Mouse (Mus musculus) left cerebral cortex, adult 11 months (tissue): ENCODE measurements at regions not wholly inside any gene's neighbourhood (a gene's known extent, or its start where the extent isn't known, plus 50 kb on each side); places are given as distances from the start of the nearest gene placed in this dataset.

Experiments used
- DNase-seq: peaks from one replicate; pipeline ENCODE4 v3.0.0; 2022; ENCODE audit warnings: low spot score

DNA sequence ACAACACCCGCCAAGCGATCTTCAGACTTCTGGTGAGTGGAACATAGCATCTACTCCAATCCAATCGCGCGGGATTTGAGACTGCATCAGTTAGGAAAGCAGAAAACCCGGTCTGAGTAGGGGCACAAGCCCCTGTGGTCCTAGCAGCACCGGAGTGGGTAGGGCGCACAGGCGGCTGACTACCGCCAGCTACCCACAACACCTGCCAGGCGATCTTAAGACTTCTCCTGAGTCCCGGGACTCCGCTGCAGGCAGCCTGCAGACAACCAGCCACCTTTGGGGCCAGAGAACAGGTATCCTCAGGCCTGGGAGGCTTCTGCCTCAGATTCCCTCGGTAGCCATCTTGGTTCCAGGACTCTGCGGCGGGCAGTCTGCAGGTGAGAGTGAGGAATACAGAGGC is 208.2 kb upstream of the Pdzrn3 start:
- DNase-seq, result no peak

DNA sequence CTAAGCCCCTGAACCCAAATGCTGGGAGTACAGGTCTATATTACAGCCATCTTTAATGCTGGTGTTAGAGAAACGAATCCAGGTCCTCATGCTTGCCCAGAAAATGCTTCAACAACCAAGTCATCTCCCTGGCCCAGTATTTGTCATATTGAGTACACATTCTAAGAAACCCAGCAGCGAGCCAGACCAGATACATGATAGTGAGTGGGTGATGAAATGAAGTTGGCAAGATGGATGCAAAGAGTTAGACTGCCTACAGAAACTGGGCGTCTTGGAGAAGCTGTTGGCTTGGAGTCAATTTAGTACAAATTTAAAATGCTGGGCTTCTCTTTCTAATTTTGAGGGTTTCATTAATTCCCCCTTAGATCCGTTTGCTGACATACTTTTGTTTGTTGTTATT is 203.1 kb upstream of the Pdzrn3 start:
- DNase-seq, result no peak

DNA sequence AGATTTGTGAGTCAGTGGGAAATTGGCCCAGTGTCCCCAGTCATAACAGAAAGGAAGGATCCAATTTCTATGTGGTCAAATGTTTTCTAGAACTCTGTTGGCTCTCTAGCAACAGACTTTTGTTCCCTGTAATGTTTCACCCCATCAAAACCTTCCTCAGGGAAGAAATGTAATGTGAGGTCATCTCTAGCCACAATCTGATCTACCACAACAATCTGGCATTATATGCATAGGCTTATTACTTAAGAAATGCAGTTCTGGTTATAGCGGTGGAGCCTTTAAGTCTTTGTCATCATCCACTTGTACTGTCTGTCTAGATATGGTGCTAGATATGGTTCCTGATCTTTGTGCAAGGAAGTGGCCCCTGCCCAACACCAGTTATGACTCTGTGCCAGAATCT is 178.4 kb upstream of the Pdzrn3 start:
- DNase-seq, result no peak

DNA sequence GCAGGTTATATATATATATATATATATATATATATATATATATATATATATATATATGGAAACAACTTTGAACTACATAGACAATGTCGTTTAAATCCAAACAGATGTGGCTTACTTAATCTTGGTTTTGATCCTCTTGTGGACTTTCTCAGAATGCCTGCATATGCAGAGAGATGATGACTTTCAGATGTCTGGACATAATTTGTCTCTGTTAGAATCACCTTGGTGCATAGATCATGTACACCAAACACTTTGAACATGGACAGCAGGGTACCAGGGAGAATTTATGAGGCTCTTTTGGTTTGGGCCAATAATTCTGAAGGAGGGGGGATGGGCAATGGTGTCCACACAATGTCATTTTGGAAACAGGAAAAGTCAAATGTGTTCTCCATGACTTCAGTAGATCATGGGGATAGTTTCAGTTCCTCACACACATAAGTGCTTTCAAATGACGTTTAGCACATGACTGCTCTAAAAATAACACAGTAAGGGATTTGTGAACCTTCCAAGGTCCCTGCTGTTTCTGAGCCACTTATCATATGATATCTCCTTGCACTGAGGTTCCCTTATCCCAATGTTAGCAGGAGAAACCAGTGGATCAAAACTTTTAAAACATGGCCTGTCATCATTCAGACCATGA is 177.4 kb upstream of the Pdzrn3 start:
- no peak for DNase-seq

DNA sequence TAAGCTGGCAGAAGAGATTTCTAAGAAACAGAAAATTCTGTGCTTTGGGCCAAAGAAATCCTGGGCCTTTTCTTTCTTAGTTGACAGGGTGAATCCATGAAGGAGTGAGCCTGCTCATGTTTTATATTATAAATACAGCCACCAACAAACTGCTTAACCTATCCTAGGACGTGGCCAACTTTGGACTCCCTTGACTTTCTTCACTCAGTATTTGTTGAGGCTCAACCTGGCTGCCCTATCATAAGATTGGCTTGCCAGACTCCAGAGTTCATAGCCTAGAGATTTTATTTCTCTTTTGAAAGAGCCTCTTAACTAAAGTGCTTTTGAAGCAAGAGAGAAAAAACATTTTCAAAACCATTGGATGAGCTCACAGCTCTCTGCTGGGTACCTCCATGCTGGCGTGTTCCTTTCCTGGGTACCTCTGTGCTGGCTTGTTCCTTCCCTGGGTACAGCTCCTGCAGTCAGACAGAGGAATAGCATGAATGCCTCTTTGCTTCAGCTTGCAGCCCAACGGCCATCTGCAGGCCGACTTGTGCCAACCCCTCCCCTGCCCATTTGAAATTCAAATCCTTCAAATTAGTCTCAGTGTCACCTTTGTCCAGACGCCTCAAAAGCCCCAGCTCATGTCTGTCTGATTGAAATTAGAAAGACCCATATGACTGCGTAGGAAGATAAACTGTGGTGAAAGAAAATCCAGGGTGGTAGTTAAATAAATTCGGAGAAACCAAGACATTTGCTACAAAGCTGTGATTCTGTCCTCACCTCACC is 173.0 kb upstream of the Pdzrn3 start:
- peak; percentile 62 for DNase-seq

DNA sequence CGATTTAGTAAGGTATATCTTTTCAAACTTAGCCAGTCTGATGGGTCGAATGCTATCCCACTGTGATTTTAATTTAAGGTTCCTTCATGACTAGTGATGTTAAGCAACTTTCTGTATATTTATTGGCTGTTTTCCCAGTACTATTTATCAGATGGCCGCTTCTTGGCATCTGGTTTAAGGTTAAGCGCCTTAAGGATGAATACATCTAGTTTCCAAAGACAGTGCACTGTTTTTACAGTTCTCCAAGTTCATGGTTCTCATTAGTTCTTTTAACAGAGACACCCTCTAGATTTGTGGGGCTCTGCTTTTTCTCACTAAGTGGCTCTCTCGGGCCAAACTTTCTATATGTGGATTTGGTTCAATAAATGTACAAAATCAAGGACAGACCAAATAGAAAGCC is 159.9 kb upstream of the Pdzrn3 start:
- DNase-seq, result no peak

DNA sequence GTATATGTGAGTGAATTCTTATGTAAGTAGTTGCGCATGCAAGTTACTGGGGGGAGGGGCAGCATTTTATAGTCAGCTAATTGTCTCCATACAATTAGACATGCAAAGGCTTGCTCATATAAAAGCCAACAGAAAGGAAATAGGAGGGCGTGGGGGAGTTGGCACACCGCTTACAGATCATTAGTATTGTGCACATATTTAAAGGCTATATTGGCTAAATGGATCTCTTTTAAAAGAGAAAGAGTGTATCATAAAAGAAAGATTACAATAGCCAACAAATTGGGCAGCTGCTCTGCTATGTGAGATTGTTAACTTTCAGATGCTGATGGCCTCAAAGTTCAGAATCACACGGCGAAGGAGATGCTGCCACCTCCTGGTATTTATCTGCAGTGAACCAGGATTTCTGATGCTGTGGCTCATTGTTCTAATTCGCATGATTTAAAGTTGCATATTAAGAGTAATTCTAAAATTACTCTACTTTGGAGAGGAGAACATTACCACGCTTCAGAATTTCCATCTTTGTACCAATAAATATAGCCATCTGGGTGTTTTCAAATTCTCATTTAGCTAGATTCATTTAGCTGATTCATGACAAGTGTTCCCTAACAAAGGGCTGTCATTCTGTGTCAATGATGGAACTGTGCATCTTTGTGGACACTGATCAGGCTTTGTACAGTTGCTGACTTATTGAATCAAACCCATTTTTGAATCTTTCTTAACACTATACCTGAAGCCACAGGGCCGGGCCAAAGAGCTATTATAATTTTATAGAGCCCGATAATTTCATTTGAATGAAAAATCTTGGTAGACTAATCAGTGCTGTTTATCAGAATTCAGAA is 156.7 kb upstream of the Pdzrn3 start:
- DNase-seq, result peak; percentile 30

DNA sequence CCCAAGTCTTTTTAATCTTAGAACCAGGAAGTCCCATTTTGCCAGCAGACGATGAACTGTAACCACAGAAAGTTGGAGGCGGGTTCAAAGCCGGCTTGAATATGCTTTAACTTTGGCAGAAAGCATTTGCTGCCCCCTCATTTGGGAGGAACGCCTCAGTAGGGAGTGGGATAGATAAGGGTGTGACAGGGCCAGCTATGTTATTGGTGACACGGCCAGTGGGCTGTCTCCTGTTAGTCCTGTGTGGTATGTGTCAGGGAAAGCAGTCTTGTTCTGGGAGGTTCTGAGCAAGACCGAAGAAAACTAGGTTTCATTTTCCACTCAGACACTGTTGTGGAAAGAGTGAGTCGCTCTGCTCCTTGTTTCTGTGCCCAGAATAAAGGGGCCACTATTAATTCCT is 154.7 kb upstream of the Pdzrn3 start:
- no peak for DNase-seq

DNA sequence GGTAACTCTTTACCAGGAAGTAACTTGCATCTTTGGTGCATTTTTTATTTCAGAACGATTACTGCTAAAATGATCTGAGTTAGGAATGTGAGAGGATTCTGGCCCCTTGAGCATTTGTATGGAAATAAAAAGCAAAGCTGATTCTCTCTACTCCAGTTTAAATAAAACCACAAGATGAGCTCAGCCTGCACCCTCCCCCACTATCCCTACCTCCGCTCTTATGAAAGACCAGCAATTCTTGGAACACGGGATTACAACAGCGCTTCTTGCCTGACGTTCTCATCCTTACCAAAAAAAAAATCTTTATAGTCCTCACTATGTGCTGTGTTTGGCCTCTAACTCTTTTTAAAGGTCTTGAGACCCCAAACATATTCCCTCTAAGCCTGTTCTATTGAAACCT is 154.2 kb upstream of the Pdzrn3 start:
- no peak for DNase-seq

DNA sequence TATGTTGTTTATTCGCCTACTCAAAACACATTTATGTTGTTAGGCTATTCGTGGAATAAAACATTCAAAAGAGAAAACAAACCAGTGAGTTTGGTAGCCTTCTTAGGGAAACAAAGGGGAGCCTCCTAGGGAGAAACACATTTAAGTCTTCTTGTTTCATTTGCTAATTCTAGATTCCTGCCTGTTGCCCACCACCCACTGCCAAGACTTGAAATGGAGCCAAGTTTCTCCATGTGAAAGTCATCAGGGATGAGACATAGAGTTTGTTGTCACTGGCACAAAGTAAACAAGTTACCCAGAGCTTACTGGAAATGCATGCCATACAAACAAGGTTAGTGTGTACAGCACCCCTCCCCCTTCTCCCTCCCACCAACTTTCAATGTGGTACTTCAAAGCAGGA is 147.4 kb upstream of the Pdzrn3 start:
- DNase-seq, result no peak

DNA sequence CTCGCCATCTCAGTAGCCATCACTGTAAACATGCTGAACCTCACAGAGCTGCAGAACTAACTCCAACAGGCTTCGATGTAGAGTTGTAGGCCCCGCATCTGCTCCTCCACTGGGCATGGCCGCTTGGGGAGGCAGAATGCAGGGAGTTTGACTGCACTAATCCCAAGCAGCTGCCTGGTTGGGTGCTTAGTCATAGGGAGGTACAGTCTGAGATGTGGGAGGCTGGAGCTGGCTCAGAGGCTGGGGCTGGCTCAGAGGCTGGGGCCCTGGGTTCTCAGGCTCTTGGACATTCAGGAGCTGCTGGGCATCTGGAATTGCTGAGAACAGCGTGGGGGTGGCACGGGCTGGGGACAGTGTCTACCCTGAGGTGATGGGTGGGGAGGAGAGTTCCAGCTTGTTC is 143.6 kb upstream of the Pdzrn3 start:
- no peak for DNase-seq

DNA sequence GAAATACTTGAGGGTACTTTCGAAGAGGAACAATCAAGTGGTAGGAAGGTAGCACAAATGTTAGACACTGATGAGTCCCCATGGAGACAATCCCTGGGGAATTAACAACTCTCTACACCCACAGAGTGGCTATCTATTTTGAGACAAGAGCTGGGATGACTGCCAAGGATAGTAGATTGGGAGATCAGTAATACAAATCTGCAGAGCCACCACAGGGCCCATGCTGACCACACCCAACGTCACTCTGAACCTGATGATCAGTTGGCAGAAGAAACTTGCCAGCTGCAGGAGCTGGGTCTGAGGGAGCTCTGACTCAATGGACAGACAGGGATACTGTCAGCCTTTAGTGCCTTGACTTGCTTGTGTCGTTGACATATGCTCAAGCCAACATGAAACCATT is 143.1 kb upstream of the Pdzrn3 start:
- no peak for DNase-seq

DNA sequence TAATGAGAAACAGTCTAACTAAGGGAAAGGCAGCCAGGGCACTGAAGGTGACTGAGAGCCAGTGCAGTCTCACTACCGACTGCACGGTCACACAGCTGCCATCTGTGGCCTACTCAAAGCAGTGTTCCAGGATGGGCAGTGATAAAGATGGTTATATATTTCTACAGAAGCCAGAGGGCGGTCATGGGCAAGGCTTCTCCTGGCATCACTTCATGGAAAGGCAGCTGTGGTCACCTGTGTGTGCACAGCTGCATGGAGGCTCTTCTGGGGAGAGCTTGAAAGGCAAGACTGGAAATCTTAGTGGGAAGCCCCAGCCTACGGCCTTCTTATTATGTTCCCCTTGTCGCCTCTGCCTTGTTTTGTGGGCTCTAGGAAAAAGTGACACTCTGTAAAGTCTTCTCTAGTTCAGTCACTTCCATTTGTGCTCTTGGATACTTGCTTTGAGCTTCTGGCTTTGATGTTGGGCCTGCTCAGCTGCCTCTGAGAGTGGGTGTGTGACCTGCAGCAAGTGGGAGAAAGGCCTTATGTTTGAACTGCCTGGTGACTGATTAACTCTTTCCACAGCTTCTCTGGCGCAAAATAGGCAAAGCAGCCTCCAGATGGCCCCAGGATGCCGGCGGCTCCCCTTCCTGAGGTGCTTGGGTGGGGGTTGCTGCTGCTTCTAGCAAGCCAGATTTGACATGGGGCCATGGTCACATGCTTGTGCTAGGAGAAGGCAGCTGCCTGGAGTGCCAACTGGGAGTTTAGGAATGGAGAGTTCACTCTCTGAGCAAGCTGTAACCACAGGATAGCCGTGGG is 141.4 kb upstream of the Pdzrn3 start:
- no peak for DNase-seq

DNA sequence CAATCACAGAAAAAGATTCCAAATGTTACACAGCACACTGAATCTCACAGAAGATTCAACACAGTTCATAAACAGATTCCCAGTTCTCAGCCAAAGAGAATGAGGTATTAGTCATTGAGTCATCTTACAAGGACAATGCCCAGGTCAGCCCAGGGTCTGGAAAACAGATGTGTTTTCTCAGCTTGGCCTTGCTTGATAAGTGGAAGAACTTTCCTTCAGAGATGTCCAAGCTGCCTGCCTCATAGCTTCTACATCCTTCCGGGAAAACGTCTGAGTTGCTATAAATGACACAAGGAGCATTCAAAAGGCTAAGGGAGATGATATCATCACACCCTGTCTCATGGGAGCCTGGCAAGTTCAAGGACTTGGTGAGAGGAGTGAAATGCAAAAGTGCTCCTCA is 139.9 kb upstream of the Pdzrn3 start:
- no peak for DNase-seq

DNA sequence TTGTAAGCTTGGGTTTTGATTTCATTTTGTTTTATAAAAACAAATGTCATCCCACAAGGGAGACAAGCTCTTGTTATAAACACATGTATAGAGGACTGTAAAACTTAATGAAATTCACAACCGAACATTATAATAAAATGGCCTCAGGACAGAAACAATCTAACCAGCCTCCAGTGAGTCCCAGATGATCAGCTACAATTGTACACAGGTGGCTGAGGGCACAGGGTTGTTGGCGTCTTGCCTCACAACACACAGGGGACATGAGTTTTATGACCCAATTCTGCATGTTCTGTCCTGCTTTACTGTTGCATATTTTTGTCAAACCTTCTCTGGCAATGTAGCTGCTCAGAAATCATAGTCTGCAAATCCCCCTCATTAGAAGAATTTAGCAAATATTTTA is 136.0 kb upstream of the Pdzrn3 start:
- no peak for DNase-seq

DNA sequence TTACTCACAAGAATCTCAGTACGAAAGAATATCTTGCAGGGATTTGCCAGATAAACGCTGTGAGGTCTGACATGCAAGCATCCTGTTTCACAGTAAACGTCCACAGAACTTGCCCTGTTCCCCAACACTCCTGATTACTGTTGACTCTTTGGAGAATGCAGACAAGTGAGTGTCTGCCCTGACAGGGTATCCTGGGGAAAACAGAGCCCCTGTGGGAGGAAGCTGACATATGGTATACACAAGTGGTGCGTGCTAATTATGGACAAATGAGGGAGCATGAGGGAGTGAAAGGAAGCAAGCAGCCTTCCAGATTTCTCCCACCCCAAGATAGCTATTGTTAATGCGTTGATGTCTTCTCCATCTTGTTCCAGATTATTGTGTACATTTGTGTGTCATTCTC is 124.5 kb upstream of the Pdzrn3 start:
- no peak for DNase-seq

DNA sequence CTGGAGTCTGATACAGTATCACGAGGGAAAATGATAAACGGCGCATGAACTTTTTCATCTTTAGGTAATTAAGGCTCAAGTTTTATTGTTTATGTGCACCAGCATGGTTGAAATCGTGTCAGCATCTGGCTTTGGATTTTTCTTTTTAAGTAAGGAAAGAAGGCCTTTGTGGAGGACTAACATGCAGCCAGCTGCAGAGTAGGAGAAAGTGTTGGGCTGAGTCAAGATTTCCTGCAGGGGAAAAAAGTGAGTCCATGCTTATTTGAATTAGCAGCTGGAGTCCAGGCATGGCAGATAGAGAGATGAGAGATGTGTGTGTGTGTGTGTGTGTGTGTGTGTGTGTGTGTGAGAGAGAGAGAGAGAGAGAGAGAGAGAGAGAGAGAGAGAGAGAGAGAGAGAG is 124.0 kb upstream of the Pdzrn3 start:
- no peak for DNase-seq

DNA sequence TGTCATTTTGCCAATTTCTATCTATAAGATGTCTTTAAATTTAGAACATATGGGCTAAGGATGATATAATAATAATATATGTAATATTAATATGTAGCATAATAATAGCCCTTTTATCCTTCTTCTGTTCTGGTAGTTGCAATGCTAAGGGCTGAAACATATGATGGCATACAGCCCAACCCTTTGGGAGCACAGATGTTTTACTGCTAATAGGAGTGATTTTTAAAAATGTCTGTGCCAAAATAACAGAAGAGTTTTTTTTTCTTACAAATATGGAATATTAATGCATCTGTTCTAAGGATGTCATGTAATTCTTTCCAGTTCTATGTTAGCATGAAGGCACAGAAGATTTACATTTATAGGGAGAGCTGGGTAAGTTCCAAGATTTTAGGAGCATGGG is 122.5 kb upstream of the Pdzrn3 start:
- DNase-seq, result no peak

DNA sequence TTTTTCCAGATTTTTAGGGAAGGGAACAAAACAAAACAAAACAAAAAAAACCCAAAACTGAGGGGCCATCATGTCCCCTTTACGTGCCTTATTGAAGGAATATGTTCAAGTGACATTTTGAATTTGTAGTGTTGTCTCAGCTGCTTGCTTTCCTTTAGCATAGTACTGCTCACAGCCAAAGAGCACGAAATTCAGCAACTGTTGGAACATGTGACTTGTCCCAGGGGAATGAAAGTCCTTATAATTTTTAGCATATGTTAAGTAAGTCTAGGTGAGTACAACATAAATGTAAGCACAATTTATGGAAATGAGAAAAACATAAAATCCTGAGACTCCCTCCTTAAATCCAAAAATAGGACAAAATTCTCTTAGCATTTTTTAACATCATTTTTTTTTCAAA is 110.8 kb upstream of the Pdzrn3 start:
- DNase-seq, result no peak

DNA sequence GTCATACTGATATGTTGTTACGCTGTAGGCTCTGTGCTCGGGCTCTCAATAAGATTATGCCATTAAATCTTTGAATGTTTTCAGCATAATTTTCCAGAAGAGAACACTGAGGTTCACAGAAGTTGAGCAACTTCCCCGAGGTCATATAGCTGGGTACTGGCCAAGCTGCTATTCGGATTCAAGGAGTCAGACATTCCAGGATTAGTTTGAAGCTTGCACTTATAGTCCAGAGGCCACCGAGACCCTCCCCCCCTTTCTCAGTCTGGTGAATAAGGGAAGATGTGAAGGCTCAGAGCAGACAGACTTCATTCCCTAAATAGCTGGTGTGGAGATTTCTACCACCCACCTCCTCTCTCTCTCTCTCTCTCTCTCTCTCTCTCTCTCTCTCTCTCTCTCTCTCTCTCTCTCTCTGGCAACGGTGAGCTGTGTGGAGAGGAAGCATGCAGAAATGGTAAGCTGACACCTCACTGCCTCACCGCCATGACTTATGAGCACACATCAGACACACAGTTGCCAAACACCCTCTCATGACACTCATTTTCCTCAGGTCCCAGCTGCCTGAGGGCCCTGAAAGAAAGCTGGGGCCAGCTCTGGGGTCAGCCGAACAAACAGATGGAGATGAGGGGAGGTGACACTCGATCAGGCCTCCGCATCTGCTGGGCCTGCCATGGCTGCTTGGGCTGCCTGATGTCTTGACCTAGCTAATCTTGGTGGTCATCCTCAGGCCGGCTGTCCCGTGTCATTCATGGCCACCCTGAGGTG is 107.0 kb upstream of the Pdzrn3 start:
- DNase-seq, result no peak

DNA sequence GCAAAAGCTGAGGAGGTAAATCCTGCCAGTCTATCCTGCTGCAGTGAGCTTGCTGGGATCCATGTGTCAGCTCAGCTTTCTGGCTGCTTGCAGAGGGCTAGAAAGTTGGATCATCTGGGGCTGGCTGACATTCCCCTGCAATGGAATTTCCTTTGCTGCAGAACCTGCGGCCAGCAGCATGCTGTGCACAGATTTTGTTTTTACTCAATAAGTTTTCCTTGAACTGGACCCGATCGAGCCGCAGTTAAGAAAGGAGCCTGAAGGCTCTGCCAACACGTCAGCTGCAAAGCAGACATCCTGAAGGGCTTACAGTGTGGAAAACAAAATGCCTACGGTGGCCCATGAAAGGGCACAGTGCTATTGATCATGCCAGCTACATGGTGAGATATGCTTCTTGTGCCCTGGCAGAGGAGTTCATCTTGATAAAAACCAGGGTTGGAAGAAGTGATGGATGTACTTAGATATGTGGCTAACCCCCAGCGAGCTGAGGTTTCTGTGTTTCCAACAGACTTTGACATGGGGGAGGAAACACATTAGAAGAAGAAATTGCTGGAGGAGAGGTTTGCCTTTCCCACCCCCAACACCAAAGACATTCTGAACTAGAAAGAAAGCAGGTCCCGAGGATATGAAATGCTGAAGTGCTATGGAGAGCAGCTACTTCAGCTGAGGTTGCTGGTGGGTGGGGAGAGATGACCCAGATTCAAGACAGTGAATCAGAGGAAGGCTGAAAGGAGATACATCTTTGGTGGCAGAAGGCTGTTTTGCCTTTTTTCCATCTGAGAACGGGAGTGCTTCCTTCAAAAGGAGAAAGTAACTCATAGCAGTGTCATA is 105.2 kb upstream of the Pdzrn3 start:
- peak; percentile 50 for DNase-seq
